Mouse (Mus musculus) cerebellum, adult 8-10 months (tissue): ENCODE measurements around the gene Slc7a8.

ENCODE experiments used
- DNase-seq: peaks from one replicate; pipeline ENCODE4 v3.0.0; 2022

Slc7a8 gene

GRCm38 (mm10) chr14:54687251-54687650 is 94.5 kb downstream of the Slc7a8 start:
- DNase-seq = no peak

DNA sequence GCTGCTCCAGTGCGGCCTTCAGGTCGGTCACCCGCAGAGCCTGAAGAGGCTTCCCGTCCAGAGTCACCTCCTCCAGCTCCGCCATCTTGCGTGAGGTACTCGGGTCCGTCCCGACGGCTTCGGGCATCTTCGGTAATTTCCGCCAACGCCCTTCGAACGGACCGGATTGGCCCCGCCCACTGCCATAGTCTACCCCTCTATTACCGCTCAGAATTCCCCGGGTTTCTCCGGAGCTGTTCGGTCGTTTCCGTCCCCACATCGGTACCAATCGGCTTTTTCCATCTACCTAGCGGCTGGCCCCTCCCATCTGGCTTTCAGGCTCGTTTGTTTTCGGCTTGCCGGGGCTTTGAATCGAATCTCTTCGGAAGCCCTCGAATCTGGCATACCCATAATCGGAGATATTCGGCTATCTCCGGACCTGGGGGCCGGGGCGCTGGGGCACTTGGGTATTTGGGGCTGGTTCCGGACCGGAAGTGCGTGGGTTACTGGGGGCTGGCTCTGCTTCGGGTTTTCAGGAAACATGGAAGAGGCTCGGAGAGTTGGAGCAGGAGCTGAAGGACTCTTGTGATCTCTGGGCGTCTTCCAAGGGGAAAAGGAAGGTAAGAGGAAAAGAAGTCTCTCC is 95.1 kb downstream of the Slc7a8 start, which contains the start of gene Acin1:
Gene Acin1 (minus strand): TSS at position 410 of the 622 bp plus-strand sequence.
- peak; percentile 100 for DNase-seq

- no peak for DNase-seq
These were observed 95.7 kb downstream of the Slc7a8 start, which contains the start of gene 1700123O20Rik for GRCm38 (mm10) chr14:54686063-54686521. Gene 1700123O20Rik, plus strand, starts transcription at chr14:54686216.

GRCm38 (mm10) chr14:54685471-54685870 is 96.3 kb downstream of the Slc7a8 start:
- no peak for DNase-seq

- no peak for DNase-seq
These were observed 99.3 kb downstream of the Slc7a8 start for GRCm38 (mm10) chr14:54682396-54682795.

GRCm38 (mm10) chr14:54678657-54679304 is 103.0 kb downstream of the Slc7a8 start:
- DNase-seq = no peak

DNA sequence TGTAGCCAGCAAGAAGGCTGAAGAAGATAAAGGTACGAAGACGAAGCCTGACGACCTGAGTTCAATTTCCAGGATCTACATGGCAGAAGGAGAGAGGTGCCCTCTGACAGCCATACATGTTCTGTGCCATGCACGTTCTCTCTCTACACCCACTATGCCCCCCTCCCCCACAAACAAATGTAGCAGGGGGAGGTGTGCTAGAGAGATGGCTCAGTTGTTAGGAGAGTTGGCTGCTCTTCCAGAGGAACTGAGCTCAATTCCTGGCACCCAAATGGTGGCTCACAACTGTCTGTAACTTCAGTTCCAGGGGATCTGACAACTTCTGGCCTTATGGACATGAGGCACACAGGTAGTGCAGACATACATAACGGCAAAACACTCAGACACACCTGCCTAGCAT is 105.5 kb downstream of the Slc7a8 start:
- DNase-seq = no peak

- DNase-seq = no peak
These were observed 107.4 kb downstream of the Slc7a8 start for GRCm38 (mm10) chr14:54674317-54674716.
